Mouse (Mus musculus): Measurements from ENCODE around the gene Zfyve27. TPM values are rescaled to one million over a fixed set of nuclear protein-coding genes. Genes with fewer than 3 reads are reported as not detected.

Gene Zfyve27
- polyA plus RNA-seq, 2 experiments from 2014 or later, result 19.5 to 21.0 TPM

DNA sequence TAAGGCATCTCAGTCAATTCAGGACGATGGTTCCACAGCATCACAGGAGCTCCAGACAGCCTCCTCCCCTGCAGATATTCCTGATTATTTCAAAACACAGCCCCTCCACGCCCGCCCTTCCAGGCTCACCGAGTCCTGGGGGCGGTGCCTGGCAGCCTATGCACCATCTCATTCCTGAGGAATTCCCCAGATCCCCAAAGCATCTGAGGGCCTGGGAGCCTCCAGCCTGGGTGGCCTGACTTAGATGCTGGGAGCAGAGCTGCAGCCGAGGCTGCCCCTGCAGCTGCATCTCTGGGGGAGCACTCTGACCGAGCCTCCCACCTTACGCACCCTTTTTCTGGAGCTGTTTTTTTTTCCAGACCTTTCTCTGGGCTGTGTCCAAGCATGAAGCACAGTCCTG is 77.1 kb downstream of the Zfyve27 start:
- no peak for ATAC-seq

DNA sequence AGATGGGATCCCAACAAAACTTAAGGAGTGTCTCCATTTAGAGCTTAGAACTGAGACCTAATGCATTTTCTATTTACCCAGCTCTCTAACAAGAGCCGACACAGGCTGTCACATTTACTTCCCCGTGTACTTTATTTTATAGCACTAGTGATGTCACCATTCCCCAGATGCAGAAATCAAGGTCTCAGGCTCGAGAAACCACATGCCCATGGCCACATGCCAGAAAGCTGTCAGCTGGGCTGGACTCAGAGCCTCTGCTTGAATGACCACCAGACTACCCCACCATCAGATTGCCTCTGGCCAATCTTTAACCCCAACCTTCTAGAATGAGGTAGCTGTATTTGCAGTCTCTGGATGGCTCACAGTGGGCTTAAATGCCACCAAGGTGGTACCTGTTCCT is 79.7 kb downstream of the Zfyve27 start:
- ATAC-seq, result no peak

Other genes with a start within 250 kb of the Zfyve27 start
- 10 to 100 TPM; 83.6 to 89.9 TPM for gene Exosc1, start 230.5 kb upstream of the Zfyve27 start, polyA plus RNA-seq (2017; shearing (Covaris generic))
- gene Zdhhc16, start 230.5 kb upstream of the Zfyve27 start, polyA plus RNA-seq (2017; shearing (Covaris generic)), result 10 to 100 TPM; 40.7 to 59.3 TPM
- gene Mms19, start 182.8 kb upstream of the Zfyve27 start, polyA plus RNA-seq (2017; shearing (Covaris generic)), result 100 to 1,000 TPM in 1 of 2 experiments, 10 to 100 TPM in 1; 78.1 to 104 TPM
- 1 to 10 TPM; 3.7 to 4.1 TPM for gene Ubtd1, start 182.2 kb upstream of the Zfyve27 start, polyA plus RNA-seq (2017; shearing (Covaris generic))
- not detected for gene Ankrd2, start 128.0 kb upstream of the Zfyve27 start, polyA plus RNA-seq (2017; shearing (Covaris generic))
- gene Hoga1, start 118.3 kb upstream of the Zfyve27 start, polyA plus RNA-seq (2017; shearing (Covaris generic)), result not detected
- not detected for gene 4933411K16Rik, start 111.7 kb upstream of the Zfyve27 start, polyA plus RNA-seq (2017; shearing (Covaris generic))
- gene Morn4, start 77.6 kb upstream of the Zfyve27 start, polyA plus RNA-seq (2017; shearing (Covaris generic)), result under 1 TPM in 1 of 2 experiments, not detected in 1; 0.52 TPM
- 10 to 100 TPM; 11.4 to 17.4 TPM for gene Pi4k2a, start 73.5 kb upstream of the Zfyve27 start, polyA plus RNA-seq (2017; shearing (Covaris generic))
- 1 to 10 TPM; 4.5 to 7.2 TPM for gene Avpi1, start 34.9 kb upstream of the Zfyve27 start, polyA plus RNA-seq (2017; shearing (Covaris generic))
- gene Marveld1, start 16.6 kb upstream of the Zfyve27 start, polyA plus RNA-seq (2017; shearing (Covaris generic)), result 1 to 10 TPM; 6.8 to 7.5 TPM
- gene Sfrp5, start 38.3 kb downstream of the Zfyve27 start, polyA plus RNA-seq (2017; shearing (Covaris generic)), result not detected
- gene Golga7b, start 83.6 kb downstream of the Zfyve27 start, polyA plus RNA-seq (2017; shearing (Covaris generic)), result under 1 TPM in 1 of 2 experiments, not detected in 1; 0.15 TPM

All from CD4-positive, CD25-positive, alpha-beta regulatory T cell, adult 4 months (primary cell).